Mouse (Mus musculus): ENCODE data around the gene Cdk17.
A peak's percentile ranks its signal among the peaks of the same experiment; 100 is the strongest.

Cdk17 gene

GRCm38 (mm10) chr10:93291352-93291751 is 130.7 kb downstream of the Cdk17 start:
- DNase-seq: peak; percentile 61

GRCm38 (mm10) chr10:93291843-93292242 is 131.2 kb downstream of the Cdk17 start:
- peak; percentile 76 for DNase-seq

- DNase-seq: no peak
Observed at GRCm38 (mm10) chr10:93293621-93294020, 132.9 kb downstream of the Cdk17 start.

- no peak for DNase-seq
Observed at GRCm38 (mm10) chr10:93294547-93295219, 134.0 kb downstream of the Cdk17 start.

- no peak for DNase-seq
Observed at GRCm38 (mm10) chr10:93297774-93298173, 137.1 kb downstream of the Cdk17 start.

- no peak for DNase-seq
Observed at GRCm38 (mm10) chr10:93298208-93298607, 137.5 kb downstream of the Cdk17 start.

GRCm38 (mm10) chr10:93301831-93302230 is 141.2 kb downstream of the Cdk17 start:
- no peak for DNase-seq

- DNase-seq: no peak
Observed at GRCm38 (mm10) chr10:93303231-93303630, 142.6 kb downstream of the Cdk17 start.

GRCm38 (mm10) chr10:93305946-93306345 is 145.3 kb downstream of the Cdk17 start:
- DNase-seq: no peak

GRCm38 (mm10) chr10:93306367-93306766 is 145.7 kb downstream of the Cdk17 start:
- no peak for DNase-seq

GRCm38 (mm10) chr10:93309131-93309933 is 148.7 kb downstream of the Cdk17 start:
- DNase-seq: no peak

GRCm38 (mm10) chr10:93309934-93310621 is 149.4 kb downstream of the Cdk17 start:
- DNase-seq: no peak

- no peak for DNase-seq
Observed at GRCm38 (mm10) chr10:93310721-93311411, 150.2 kb downstream of the Cdk17 start, which contains the start of gene Elk3. Elk3 (minus strand) TSS chr10:93311135.

- no peak for DNase-seq
Observed at GRCm38 (mm10) chr10:93311576-93311975, 150.9 kb downstream of the Cdk17 start.

All from cerebellum, adult 8-10 months (tissue).